Mouse (Mus musculus) liver, adult 2 months (tissue): ENCODE data around the gene Rassf5.

Source experiments
- CTCF ChIP-seq: fragments of 200-500 bp; IDR thresholded peaks from 2 replicates; pipeline ENCODE4 v1.5.1; 2011; ENCODE audit warnings: low read depth, low read length, control low read depth
- POLR2A ChIP-seq: fragments of 200-500 bp; IDR thresholded peaks from 2 replicates; pipeline ENCODE4 v1.6.1; 2011; ENCODE audit warnings: low read length, control low read depth; ENCODE audit not compliant: insufficient read depth; ENCODE audit errors: extremely low read depth

GRCm38 (mm10) chr1:131134231-131134630 is 110.8 kb downstream of the Rassf5 start:
- TF ChIP-seq CTCF (no peak), POLR2A (no peak)
